Mouse (Mus musculus) small intestine, adult 2 months (tissue): ENCODE measurements around the gene C9. TPM values are rescaled to one million over a fixed set of nuclear protein-coding genes. Genes with fewer than 3 reads are reported as not detected.

Experiments used
- H3K27ac ChIP-seq: fragments of 200-500 bp; 2 replicates; pipeline ENCODE4 v1.5.1; 2012; ENCODE audit warnings: low read depth, low read length, control low read depth, inconsistent platforms; ENCODE audit not compliant: insufficient read depth
- H3K27me3 ChIP-seq: fragments of 200-500 bp; 2 replicates; pipeline ENCODE4 v1.6.1; 2012; ENCODE audit warnings: mild to moderate bottlenecking, moderate library complexity, low read length, inconsistent platforms; ENCODE audit not compliant: control insufficient read depth, insufficient read depth
- H3K36me3 ChIP-seq: fragments of 200-500 bp; 2 replicates; pipeline ENCODE4 v1.6.1; 2012; ENCODE audit warnings: mild to moderate bottlenecking, low read length, control low read depth, inconsistent platforms; ENCODE audit not compliant: control insufficient read depth, insufficient read depth
- H3K4me1 ChIP-seq: fragments of 200-500 bp; 2 replicates; pipeline ENCODE4 v1.6.1; 2012; ENCODE audit warnings: low read length, inconsistent platforms, mixed read lengths; ENCODE audit not compliant: control insufficient read depth, insufficient read depth, insufficient read length
- H3K4me3 ChIP-seq: fragments of 200-500 bp; 2 replicates; pipeline ENCODE4 v1.5.1; 2012; ENCODE audit warnings: low read depth, mild to moderate bottlenecking, control low read depth, inconsistent platforms, low read length, moderate library complexity
- CTCF ChIP-seq: fragments of 200-500 bp; IDR thresholded peaks from 2 replicates; pipeline ENCODE4 v1.5.1; 2012; ENCODE audit warnings: low read depth, mild to moderate bottlenecking, control low read depth, inconsistent platforms, low read length, moderate library complexity, mixed read lengths; ENCODE audit not compliant: insufficient replicate concordance, insufficient read length; ENCODE audit errors: extremely low read depth
- POLR2A ChIP-seq: fragments of 200-500 bp; IDR thresholded peaks from 2 replicates; pipeline ENCODE4 v1.6.1; 2012; ENCODE audit warnings: low read depth, mild to moderate bottlenecking, control low read depth, inconsistent platforms, low read length, moderate library complexity
- WGBS: fragments of 180-500 bp; shearing (Covaris S2); methylation state at CpG from one replicate; pipeline ENCODE4 v1.1.7; 2018; 5-methylcytosine and 5-hydroxymethylcytosine counted together
- polyA plus RNA-seq: library from polyadenylated mRNA; depleted of rRNA; stranded (reverse); fragments of >200 nt; gene quantifications from 2 replicates; pipeline ENCODE4 v1.2.3, GENCODE M21; 2012; rRNA removed

C9 gene
- polyA plus RNA-seq, 1 experiment: not detected

- H3K4me1 ChIP-seq: no peaks in the 10 kb centered on the region
- TF ChIP-seq POLR2A (no peak), CTCF (no peak)
- whole genome bisulfite sequencing: 28% methylated on average over 7 of the region's 7 CpGs
These were observed 94.7 kb downstream of the C9 start for GRCm38 (mm10) chr15:6539639-6540338.

More at GRCm38 (mm10) chr15:6539639-6540338, 94.7 kb downstream of the C9 start:
- Histone ChIP-seq H3K27ac (no peak overlapping the region), H3K27me3 (no peaks in the 10 kb centered on the region), H3K36me3 (no peaks in the 10 kb centered on the region), H3K4me3 (no peak overlapping the region)

Other genes starting within 250 kb of the C9 start
- 4.0 TPM in 2 replicates for gene Dab2, start 145.5 kb upstream of the C9 start, polyA plus RNA-seq
- 67.5 and 97.3 TPM in 2 replicates for gene Fyb, start 77.5 kb downstream of the C9 start, polyA plus RNA-seq